Mouse (Mus musculus): ENCODE results near the gene Fam50b. TPM values are rescaled to one million over a fixed set of nuclear protein-coding genes. Genes with fewer than 3 reads are reported as not detected.

Fam50b gene
- total RNA-seq, 1 experiment, result 0.27 TPM

GRCm38 (mm10) chr13:34776767-34777166 is 42.1 kb downstream of the Fam50b start:
- in situ Hi-C loops (cut with MboI; ENCODE audit: low sequenced_read_pairs in 2 of 2, unreplicated experiment in 2 of 2), result no loop called here
- DNase-seq (ENCODE audit: low read depth, low spot score), result no peak
- TF ChIP-seq ZNF384 (IDR thresholded peaks at IDR 0.05; ENCODE audit: low read depth, low read length) (no peak), HCFC1 (IDR thresholded peaks at IDR 0.05; ENCODE audit: borderline replicate concordance, insufficient read depth, low read length) (no peak), MAFK (IDR thresholded peaks at IDR 0.05; ENCODE audit: insufficient read depth, low read depth, low read length) (no peak), ZC3H11A (IDR thresholded peaks at IDR 0.05; ENCODE audit: borderline replicate concordance, low read depth, low read length) (no peak), CHD2 (IDR thresholded peaks at IDR 0.05; ENCODE audit: low read depth, low read length) (no peak)

GRCm38 (mm10) chr13:34780856-34781610 is 46.4 kb downstream of the Fam50b start:
- DNase-seq (ENCODE audit: low read depth, low spot score), result no peak
- in situ Hi-C loops (cut with MboI; ENCODE audit: low sequenced_read_pairs in 2 of 2, unreplicated experiment in 2 of 2), result no loop called here
- no peak for TF ChIP-seq ZNF384 (IDR thresholded peaks at IDR 0.05; ENCODE audit: low read depth, low read length)
- no peak overlapping the region for H3K4me3 ChIP-seq (ENCODE audit: insufficient read depth in 1 of 2, low read depth in 1 of 2, low read length in 2 of 2, poor library complexity in 1 of 2, severe bottlenecking in 1 of 2)
- no peak overlapping the region for H3K9ac ChIP-seq (ENCODE audit: insufficient read depth, low read depth, low read length, poor library complexity, severe bottlenecking)
- H3K27ac ChIP-seq (ENCODE audit: insufficient read depth, low read depth, low read length, poor library complexity, severe bottlenecking), result no peak overlapping the region
- H3K9me3 ChIP-seq (ENCODE audit: control insufficient read depth, insufficient read depth, low read depth, low read length), result no peaks in the 10 kb centered on the region
- no peaks in the 10 kb centered on the region for H3K36me3 ChIP-seq (ENCODE audit: control insufficient read depth, insufficient read depth, low read length, poor library complexity, severe bottlenecking)
- H3K4me1 ChIP-seq (ENCODE audit: control insufficient read depth in 2 of 2, insufficient read depth in 2 of 2, low read length in 2 of 2, poor library complexity in 1 of 2), result no peaks in the 10 kb centered on the region

More at GRCm38 (mm10) chr13:34776767-34777166, 42.1 kb downstream of the Fam50b start:
- Histone ChIP-seq H3K4me3 (ENCODE audit: insufficient read depth in 1 of 2, low read depth in 1 of 2, low read length in 2 of 2, poor library complexity in 1 of 2, severe bottlenecking in 1 of 2) (no peak overlapping the region), H3K9me3 (ENCODE audit: control insufficient read depth, insufficient read depth, low read depth, low read length) (no peaks in the 10 kb centered on the region), H3K36me3 (ENCODE audit: control insufficient read depth, insufficient read depth, low read length, poor library complexity, severe bottlenecking) (no peaks in the 10 kb centered on the region), H3K27ac (ENCODE audit: insufficient read depth, low read depth, low read length, poor library complexity, severe bottlenecking) (no peak overlapping the region), H3K4me1 (ENCODE audit: control insufficient read depth in 2 of 2, insufficient read depth in 2 of 2, low read length in 2 of 2, poor library complexity in 1 of 2) (no peaks in the 10 kb centered on the region), H3K9ac (ENCODE audit: insufficient read depth, low read depth, low read length, poor library complexity, severe bottlenecking) (no peak overlapping the region)

- in situ Hi-C loops (cut with MboI; ENCODE audit: low sequenced_read_pairs in 2 of 2, unreplicated experiment in 2 of 2), result no loop called here
These were observed 47.0 kb downstream of the Fam50b start for GRCm38 (mm10) chr13:34781611-34782009.

GRCm38 (mm10) chr13:34784818-34785217 is 50.2 kb downstream of the Fam50b start:
- H3K9ac ChIP-seq (ENCODE audit: insufficient read depth, low read depth, low read length, poor library complexity, severe bottlenecking), result no peak overlapping the region
- H3K36me3 ChIP-seq (ENCODE audit: control insufficient read depth, insufficient read depth, low read length, poor library complexity, severe bottlenecking), result no peaks in the 10 kb centered on the region
- no peak for TF ChIP-seq ZNF384 (IDR thresholded peaks at IDR 0.05; ENCODE audit: low read depth, low read length)
- no peak for TF ChIP-seq ZC3H11A (IDR thresholded peaks at IDR 0.05; ENCODE audit: borderline replicate concordance, low read depth, low read length)
- TF ChIP-seq HCFC1 (IDR thresholded peaks at IDR 0.05; ENCODE audit: borderline replicate concordance, insufficient read depth, low read length), result no peak
- no peak for TF ChIP-seq CHD2 (IDR thresholded peaks at IDR 0.05; ENCODE audit: low read depth, low read length)
- no peak for TF ChIP-seq MAFK (IDR thresholded peaks at IDR 0.05; ENCODE audit: insufficient read depth, low read depth, low read length)
- no peak overlapping the region for H3K27ac ChIP-seq (ENCODE audit: insufficient read depth, low read depth, low read length, poor library complexity, severe bottlenecking)
- H3K4me3 ChIP-seq (ENCODE audit: insufficient read depth in 1 of 2, low read depth in 1 of 2, low read length in 2 of 2, poor library complexity in 1 of 2, severe bottlenecking in 1 of 2), result no peak overlapping the region
- no peaks in the 10 kb centered on the region for H3K4me1 ChIP-seq (ENCODE audit: control insufficient read depth in 2 of 2, insufficient read depth in 2 of 2, low read length in 2 of 2, poor library complexity in 1 of 2)
- in situ Hi-C loops (cut with MboI; ENCODE audit: low sequenced_read_pairs in 2 of 2, unreplicated experiment in 2 of 2), result no loop called here
- H3K9me3 ChIP-seq (ENCODE audit: control insufficient read depth, insufficient read depth, low read depth, low read length), result no peaks in the 10 kb centered on the region
- no peak for DNase-seq (ENCODE audit: low read depth, low spot score)

More at GRCm38 (mm10) chr13:34781611-34782009, 47.0 kb downstream of the Fam50b start:
- no peak for DNase-seq (ENCODE audit: low read depth, low spot score)
- Histone ChIP-seq H3K36me3 (ENCODE audit: control insufficient read depth, insufficient read depth, low read length, poor library complexity, severe bottlenecking) (no peaks in the 10 kb centered on the region), H3K9me3 (ENCODE audit: control insufficient read depth, insufficient read depth, low read depth, low read length) (no peaks in the 10 kb centered on the region), H3K27ac (ENCODE audit: insufficient read depth, low read depth, low read length, poor library complexity, severe bottlenecking) (no peak overlapping the region), H3K4me3 (ENCODE audit: insufficient read depth in 1 of 2, low read depth in 1 of 2, low read length in 2 of 2, poor library complexity in 1 of 2, severe bottlenecking in 1 of 2) (no peak overlapping the region), H3K9ac (ENCODE audit: insufficient read depth, low read depth, low read length, poor library complexity, severe bottlenecking) (no peak overlapping the region), H3K4me1 (ENCODE audit: control insufficient read depth in 2 of 2, insufficient read depth in 2 of 2, low read length in 2 of 2, poor library complexity in 1 of 2) (no peaks in the 10 kb centered on the region)
- TF ChIP-seq HCFC1 (IDR thresholded peaks at IDR 0.05; ENCODE audit: borderline replicate concordance, insufficient read depth, low read length), result no peak
- TF ChIP-seq ZC3H11A (IDR thresholded peaks at IDR 0.05; ENCODE audit: borderline replicate concordance, low read depth, low read length), result no peak
- TF ChIP-seq MAFK (IDR thresholded peaks at IDR 0.05; ENCODE audit: insufficient read depth, low read depth, low read length), result no peak
- no peak for TF ChIP-seq ZNF384 (IDR thresholded peaks at IDR 0.05; ENCODE audit: low read depth, low read length)
- TF ChIP-seq CHD2 (IDR thresholded peaks at IDR 0.05; ENCODE audit: low read depth, low read length), result no peak
